Mouse (Mus musculus) kidney, postnatal 14 days (tissue): ENCODE results near the gene Nfatc3.

Source experiments
- DNase-seq: peaks from one replicate; pipeline ENCODE4 v3.0.0; 2022; ENCODE audit warnings: mixed read lengths

The Nfatc3 gene

GRCm38 (mm10) chr8:106149025-106149424 lies 90.4 kb downstream of the Nfatc3 start:
- no peak for DNase-seq

- DNase-seq: peak; percentile 94
These were observed 91.4 kb downstream of the Nfatc3 start, which contains the start of gene Pla2g15 for GRCm38 (mm10) chr8:106149801-106150652. Gene Pla2g15, plus strand, starts transcription at chr8:106150399.

- DNase-seq: no peak
These were observed 92.0 kb downstream of the Nfatc3 start for GRCm38 (mm10) chr8:106150653-106151000.

- no peak for DNase-seq
These were observed 92.4 kb downstream of the Nfatc3 start for GRCm38 (mm10) chr8:106151041-106151440.

GRCm38 (mm10) chr8:106152876-106153275 lies 94.2 kb downstream of the Nfatc3 start:
- no peak for DNase-seq

GRCm38 (mm10) chr8:106157419-106157818 lies 98.8 kb downstream of the Nfatc3 start:
- DNase-seq: no peak

- DNase-seq: no peak
These were observed 99.7 kb downstream of the Nfatc3 start for GRCm38 (mm10) chr8:106158381-106158780.

- no peak for DNase-seq
These were observed 101.2 kb downstream of the Nfatc3 start for GRCm38 (mm10) chr8:106159876-106160275.

- DNase-seq: no peak
These were observed 104.6 kb downstream of the Nfatc3 start for GRCm38 (mm10) chr8:106163251-106163650.

- peak; percentile 75 for DNase-seq
These were observed 106.8 kb downstream of the Nfatc3 start for GRCm38 (mm10) chr8:106165460-106165859.

GRCm38 (mm10) chr8:106168356-106169016 lies 109.8 kb downstream of the Nfatc3 start, which contains the start of gene Slc7a6:
Gene Slc7a6, plus strand, starts transcription at chr8:106168857.
- peak; percentile 88 for DNase-seq

- DNase-seq: peak; percentile 40
These were observed 110.6 kb downstream of the Nfatc3 start for GRCm38 (mm10) chr8:106169017-106169933.

GRCm38 (mm10) chr8:106169934-106170480 lies 111.4 kb downstream of the Nfatc3 start:
- DNase-seq: no peak

- no peak for DNase-seq
These were observed 114.9 kb downstream of the Nfatc3 start for GRCm38 (mm10) chr8:106173566-106173965.

GRCm38 (mm10) chr8:106176891-106177290 lies 118.3 kb downstream of the Nfatc3 start:
- DNase-seq: no peak

- no peak for DNase-seq
These were observed 119.0 kb downstream of the Nfatc3 start for GRCm38 (mm10) chr8:106177594-106177993.

- DNase-seq: no peak
These were observed 119.8 kb downstream of the Nfatc3 start for GRCm38 (mm10) chr8:106178428-106178827.
